Mouse (Mus musculus): ENCODE measurements around the gene Kcnj12. TPM values are rescaled to one million over a fixed set of nuclear protein-coding genes. Genes with fewer than 3 reads are reported as not detected.

Gene Kcnj12
- total RNA-seq, 4 experiments from 2014 or later, result 15.1 to 19.8 (median 15.6) TPM

DNA sequence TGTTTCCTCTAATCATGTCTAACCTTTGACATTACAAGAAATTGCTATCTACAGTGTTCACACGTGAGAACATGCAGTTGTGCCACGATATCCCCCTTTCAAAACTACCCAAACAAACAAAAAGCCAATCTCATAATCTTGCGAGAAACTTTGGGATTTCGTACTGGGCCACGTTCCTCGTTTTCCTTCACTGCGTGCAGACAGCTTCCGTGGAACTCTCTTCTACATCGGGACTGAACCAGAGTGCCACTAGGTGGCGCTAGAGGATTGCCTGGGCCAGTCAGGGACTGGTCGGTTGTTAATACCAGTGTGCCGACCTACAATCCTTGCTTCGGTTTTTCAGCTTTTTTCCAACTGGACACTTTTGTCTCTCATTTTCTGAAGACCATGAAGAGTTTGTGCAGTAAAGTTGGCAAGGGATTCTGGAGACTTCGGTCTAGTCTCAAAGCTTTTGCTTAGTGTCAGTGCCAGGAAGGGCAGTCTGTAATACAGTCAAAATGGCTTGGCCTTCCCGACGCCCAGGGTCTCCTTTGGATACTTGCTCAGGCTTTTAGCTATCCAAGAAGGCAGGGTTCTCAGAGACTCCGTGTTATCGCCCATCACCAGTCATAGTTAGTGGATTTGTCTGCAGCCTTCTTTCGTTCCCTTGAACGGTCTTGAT, 82.0 kb downstream of the Kcnj12 start:
- peak; percentile 47 to 49 for DNase-seq (ENCODE audit: low spot score in 2 of 2)

DNA sequence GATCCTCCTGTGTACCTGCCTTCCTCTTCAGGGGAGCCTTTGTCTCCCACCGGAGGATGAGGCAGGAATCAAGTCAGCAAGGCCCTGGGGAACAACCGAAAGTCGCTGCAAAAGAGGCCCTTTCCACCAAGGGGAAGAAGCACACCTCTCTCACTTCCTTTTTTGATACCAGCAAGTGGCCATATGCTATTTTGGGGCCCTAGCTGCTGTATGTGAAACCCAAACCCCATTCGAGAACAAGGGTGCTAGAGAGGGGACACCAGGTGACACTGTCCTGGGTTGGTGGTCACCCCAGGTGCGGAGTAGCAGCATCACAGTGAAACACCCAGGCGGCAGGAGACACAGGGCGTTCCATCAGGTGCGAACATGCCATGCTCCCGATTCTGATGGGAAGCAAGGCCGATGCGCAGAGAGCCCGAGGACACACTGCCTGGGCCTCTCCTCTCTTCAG, 86.6 kb downstream of the Kcnj12 start:
- DNase-seq (ENCODE audit: low spot score in 2 of 2), result no peak

DNA sequence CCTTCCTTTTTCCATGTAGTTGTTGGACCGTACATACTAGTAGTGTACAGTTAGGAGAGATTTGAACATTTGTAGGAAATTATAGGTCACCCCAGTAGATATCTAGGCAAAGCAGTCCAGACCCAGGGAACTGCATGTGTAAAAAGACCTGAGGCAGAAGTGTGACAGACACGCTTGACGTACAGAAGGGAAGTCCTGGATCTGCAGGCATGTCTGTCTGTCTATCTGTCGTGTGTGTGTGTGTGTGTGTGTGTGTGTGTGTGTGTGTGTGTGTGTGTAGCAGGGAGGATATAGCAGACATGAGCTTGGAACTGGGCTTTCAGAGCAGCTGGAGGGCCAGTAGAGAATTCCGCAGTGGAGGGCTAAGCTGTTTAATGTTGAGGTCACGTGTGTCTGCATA, 87.3 kb downstream of the Kcnj12 start:
- no peak for DNase-seq (ENCODE audit: low spot score in 2 of 2)

DNA sequence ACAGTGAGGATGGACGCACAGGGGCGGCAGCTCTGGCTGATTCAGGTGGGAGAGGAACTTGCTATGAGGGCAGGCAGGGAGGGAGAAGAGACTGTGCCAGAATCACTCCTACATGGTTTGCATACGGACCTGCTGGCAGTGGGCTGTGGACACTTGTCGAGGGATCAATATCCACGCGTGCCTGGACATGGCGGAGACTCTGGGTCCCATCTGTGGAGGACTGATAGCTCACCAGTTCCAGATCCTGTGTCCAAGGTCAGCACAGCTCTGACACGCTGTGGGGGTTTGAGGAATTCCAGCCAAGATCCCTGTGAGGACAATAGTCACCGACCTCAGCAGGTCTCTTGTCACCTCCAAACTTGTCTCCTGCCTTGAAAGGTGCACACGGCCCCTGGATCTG, 87.7 kb downstream of the Kcnj12 start:
- no peak for DNase-seq (ENCODE audit: low spot score in 2 of 2)

DNA sequence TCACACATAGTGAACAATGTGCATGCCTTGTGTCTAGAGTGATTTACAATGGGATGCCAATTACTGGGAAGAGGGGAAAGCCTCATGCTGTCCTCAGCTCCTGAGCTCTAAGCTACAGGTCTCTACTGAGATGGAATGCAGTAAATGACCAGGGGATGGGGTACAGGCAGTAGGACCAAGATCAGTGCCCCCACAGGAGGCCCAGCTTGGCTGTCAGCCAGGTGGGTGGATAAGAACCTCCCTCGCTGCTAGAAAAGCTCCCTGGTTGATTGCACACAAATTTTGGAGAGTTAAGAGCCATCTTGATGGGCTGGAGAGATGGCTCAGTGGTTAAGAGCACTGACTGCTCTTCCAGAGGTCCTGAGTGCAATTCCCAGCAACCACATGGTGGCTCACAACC, 88.6 kb downstream of the Kcnj12 start:
- DNase-seq (ENCODE audit: low spot score in 2 of 2), result no peak

DNA sequence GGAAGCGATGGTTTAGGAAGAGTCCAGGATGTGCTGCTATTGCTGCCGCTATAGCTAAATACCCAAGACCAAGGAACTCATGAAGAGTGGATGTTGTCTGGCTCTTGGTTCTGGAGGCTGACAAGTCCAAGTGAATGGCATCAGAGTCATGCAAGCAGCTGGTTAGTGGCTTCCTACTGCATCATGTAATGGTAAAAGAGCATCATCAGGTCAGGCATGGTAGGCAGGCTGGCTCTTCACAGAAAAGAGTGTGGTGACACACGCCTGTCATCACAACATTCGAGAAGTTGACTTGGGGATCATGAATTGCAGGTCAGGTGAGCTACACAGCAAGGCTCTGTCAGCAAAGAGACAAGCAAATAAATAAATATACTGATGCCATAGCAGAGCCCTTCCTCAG, 89.1 kb downstream of the Kcnj12 start:
- DNase-seq (ENCODE audit: low spot score in 2 of 2), result no peak

DNA sequence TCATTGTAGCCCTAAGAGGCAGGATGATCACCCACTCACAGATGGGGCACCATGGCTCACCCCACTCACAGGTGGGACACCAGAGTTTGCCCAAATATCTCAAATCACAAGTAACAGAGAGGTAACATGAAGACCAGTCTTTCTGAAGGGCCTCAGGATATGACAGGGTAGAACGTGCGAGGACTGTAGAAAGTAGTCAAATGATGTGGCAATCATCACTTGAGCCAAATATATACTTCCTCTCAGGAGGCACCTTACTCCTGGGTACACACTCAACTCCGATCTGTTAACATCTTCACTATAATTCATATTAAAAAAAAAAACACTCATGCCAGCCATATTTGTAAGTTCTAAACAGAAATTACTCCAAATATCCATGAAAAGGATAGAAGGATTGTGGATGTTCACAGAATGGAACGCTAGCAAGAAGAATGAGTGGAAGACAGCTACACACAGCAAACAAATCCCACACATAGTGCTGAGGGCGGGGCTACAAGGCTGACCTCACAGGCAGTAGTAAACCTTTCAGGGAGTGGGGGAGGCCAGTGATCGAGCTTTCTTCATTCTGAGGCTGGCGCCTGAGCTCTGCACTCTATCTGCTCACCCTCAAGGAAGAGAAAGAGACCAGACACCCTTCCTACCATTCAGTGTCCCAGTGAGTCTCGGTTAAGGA, 90.1 kb downstream of the Kcnj12 start:
- no peak for DNase-seq (ENCODE audit: low spot score in 2 of 2)

DNA sequence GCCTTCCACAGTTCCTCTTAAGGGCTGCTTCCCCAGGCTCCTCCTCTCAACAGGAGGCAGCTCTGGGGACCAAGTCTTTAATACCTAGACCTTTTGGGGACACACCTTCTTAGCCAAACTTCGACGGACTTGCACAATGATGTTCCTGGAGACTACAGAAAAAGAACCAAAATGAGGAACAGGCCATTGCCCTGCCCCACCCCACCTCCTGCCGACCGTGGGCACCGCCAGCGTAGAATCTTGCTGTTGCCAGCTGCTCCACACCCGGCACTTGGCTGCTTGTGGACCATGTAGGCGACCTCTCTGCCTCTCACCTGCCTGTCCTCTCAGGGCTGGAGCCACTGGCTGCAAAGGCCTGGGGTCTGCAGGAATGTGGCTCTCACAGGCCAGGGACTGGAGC, 93.9 kb downstream of the Kcnj12 start:
- no peak for DNase-seq (ENCODE audit: low spot score in 2 of 2)

DNA sequence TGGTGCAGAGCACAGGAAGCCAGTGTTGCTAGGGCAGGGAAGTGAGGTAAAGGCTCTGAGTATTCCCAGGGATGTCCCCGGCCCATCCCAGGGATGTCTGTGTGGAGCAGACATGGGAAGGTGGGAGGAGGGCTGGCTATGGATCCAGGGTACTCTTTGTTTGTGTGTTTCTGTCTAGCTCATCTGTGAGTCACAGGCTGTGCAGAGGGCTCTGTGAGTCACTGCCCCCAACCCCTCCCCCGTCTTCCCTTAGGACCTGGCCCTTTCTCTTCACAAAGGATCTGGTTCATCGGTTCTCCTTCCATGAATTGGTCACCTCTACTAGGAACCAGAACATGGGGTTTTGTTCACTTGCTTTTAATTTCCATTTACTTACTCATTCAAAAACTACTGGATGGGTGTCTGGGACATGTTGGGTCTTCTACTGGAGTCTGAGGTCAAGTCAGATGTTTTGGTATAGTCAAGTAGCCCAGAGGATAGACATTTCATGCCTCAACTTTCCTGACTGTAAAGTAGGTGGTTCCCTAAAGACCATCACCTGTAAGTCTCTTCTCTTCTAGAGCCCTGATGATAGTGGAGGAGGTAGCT, 97.7 kb downstream of the Kcnj12 start:
- DNase-seq (ENCODE audit: low spot score in 2 of 2), result no peak

Other genes with a start within 250 kb of the Kcnj12 start
- gene Top3a, start 245.2 kb upstream of the Kcnj12 start, total RNA-seq (2022), result 1 to 10 TPM; 5.4 to 7.2 (median 6.6) TPM
- 10 to 100 TPM; 31.7 to 35.9 (median 32.7) TPM for gene Smcr8, start 245.0 kb upstream of the Kcnj12 start, total RNA-seq (2022)
- gene Shmt1, start 210.8 kb upstream of the Kcnj12 start, total RNA-seq (2022), result 1 to 10 TPM; 4.0 to 7.1 (median 5.6) TPM
- 10 to 100 TPM; 27.6 to 30.0 (median 29.5) TPM for gene Dhrs7b, start 191.9 kb upstream of the Kcnj12 start, total RNA-seq (2022)
- gene Tmem11, start 143.3 kb upstream of the Kcnj12 start, total RNA-seq (2022), result 10 to 100 TPM; 26.7 to 33.3 (median 30.3) TPM
- 10 to 100 TPM in 3 of 4 experiments, 1 to 10 TPM in 1; 9.6 to 13.4 (median 11.9) TPM for gene Natd1, start 107.8 kb upstream of the Kcnj12 start, total RNA-seq (2022)
- 10 to 100 TPM; 12.0 to 18.7 (median 16.3) TPM for gene Map2k3, start 90.5 kb upstream of the Kcnj12 start, total RNA-seq (2022)
- gene Tnfrsf13b, start 104.2 kb downstream of the Kcnj12 start, total RNA-seq (2022), result 1 to 10 TPM in 3 of 4 experiments, under 1 TPM in 1; 0.76 to 2.3 (median 1.5) TPM
- 100 to 1,000 TPM; 202 to 230 (median 218) TPM for gene Usp22, start 152.5 kb downstream of the Kcnj12 start, total RNA-seq (2022)
- gene Aldh3a1, start 185.0 kb downstream of the Kcnj12 start, total RNA-seq (2022), result 1 to 10 TPM; 2.3 to 4.3 (median 2.7) TPM
- gene Aldh3a2, start 244.9 kb downstream of the Kcnj12 start, total RNA-seq (2022), result 10 to 100 TPM; 54.8 to 58.9 (median 56.1) TPM

All from left cerebral cortex, adult 8-10 months (tissue).